Mouse (Mus musculus) forebrain, embryonic 12.5 days (tissue): ENCODE data around the gene Zfp523. TPM values are rescaled to one million over a fixed set of nuclear protein-coding genes. Genes with fewer than 3 reads are reported as not detected.

Experiments used
- ATAC-seq: fragments of 200-750 bp; cut with Nextera tagmentation; 2 replicates; pipeline ENCODE4 v1.8.0; 2017; ENCODE audit warnings: moderate TSS enrichment; ENCODE audit not compliant: low FRiP score
- H3K27ac ChIP-seq: fragments of 300-500 bp; sonication (generic); 2 replicates; pipeline ENCODE4 v1.5.1; 2016; ENCODE audit warnings: mild to moderate bottlenecking
- H3K27me3 ChIP-seq: fragments of 300-500 bp; sonication (generic); 2 replicates; pipeline ENCODE4 v1.6.1; 2016; ENCODE audit warnings: mild to moderate bottlenecking
- H3K36me3 ChIP-seq: fragments of 300-500 bp; sonication (generic); replicated peaks from 2 replicates; pipeline ENCODE4 v1.6.1; 2016; ENCODE audit warnings: mild to moderate bottlenecking
- H3K4me1 ChIP-seq: fragments of 300-500 bp; sonication (generic); 2 replicates; pipeline ENCODE4 v1.6.1; 2016
- H3K4me2 ChIP-seq: fragments of 300-500 bp; sonication (generic); 2 replicates; pipeline ENCODE4 v1.6.1; 2016; ENCODE audit warnings: mild to moderate bottlenecking, moderate library complexity
- H3K4me3 ChIP-seq: fragments of 300-500 bp; sonication (generic); replicated peaks from 2 replicates; pipeline ENCODE4 v1.5.1; 2016; ENCODE audit warnings: mild to moderate bottlenecking
- H3K9ac ChIP-seq: fragments of 300-500 bp; sonication (generic); 2 replicates; pipeline ENCODE4 v1.6.1; 2016; ENCODE audit warnings: mild to moderate bottlenecking
- H3K9me3 ChIP-seq: fragments of 300-500 bp; sonication (generic); 2 replicates; pipeline ENCODE4 v1.6.1; 2016
- WGBS: fragments of 180-500 bp; shearing (Covaris S2); methylation state at CpG from one replicate; pipeline ENCODE4 v1.1.7; 2016; 5-methylcytosine and 5-hydroxymethylcytosine counted together
- polyA plus RNA-seq: library from polyadenylated mRNA; unstranded; fragments of >200 nt; fragmentation: Nextera tagmentation; extraction: Ambion mirVana; gene quantifications from 2 replicates; pipeline ENCODE4 v1.2.1, GENCODE M21; 2016

The Zfp523 gene
- polyA plus RNA-seq, 1 experiment from 2014 or later = 43.6 TPM

DNA sequence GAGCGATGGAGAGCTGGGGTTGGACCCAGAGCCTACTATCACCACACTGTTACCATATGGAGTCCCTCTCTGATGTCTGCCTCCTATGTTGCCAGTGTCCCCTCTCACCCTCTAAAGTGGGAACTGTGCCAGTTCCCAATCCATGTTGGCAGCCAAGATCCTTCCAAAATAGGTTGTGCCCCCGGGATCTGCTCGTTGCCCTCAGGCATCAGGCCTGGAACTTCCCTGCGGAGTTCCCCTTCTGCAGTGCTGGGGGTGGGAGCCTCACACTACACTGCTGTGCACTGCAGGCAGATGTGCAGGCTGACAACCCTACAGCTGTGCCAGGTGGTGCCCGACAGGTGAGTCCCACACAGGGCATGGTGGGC is 75.3 kb downstream of the Zfp523 start:
- WGBS = 90% methylated on average over 5 of the region's 5 CpGs
- peak overlapping the region; percentile 5; the same call in 1 of the 2 replicates for H3K27ac ChIP-seq
- no peaks in the 10 kb centered on the region for H3K36me3 ChIP-seq
- H3K9me3 ChIP-seq = no peaks in the 10 kb centered on the region
- no peak overlapping the region for H3K9ac ChIP-seq
- no peak overlapping the region for H3K4me3 ChIP-seq
- ATAC-seq = no peak
- H3K4me1 ChIP-seq = peaks cover 27% of the 10 kb centered on the region; the same call in 1 of the 2 replicates
- no peak overlapping the region for H3K4me2 ChIP-seq
- H3K27me3 ChIP-seq = no peaks in the 10 kb centered on the region

- Histone ChIP-seq H3K27ac (no peak overlapping the region), H3K9ac (no peak overlapping the region), H3K9me3 (no peaks in the 10 kb centered on the region), H3K4me1 (peaks cover 22% of the 10 kb centered on the region; the same call in 1 of the 2 replicates), H3K27me3 (no peaks in the 10 kb centered on the region), H3K36me3 (no peaks in the 10 kb centered on the region), H3K4me3 (no peak overlapping the region), H3K4me2 (no peak overlapping the region)
- no peak for ATAC-seq
- 88% methylated on average over 7 of the region's 7 CpGs for WGBS
Observed at GRCm38 (mm10) chr17:28253216-28253615, 76.3 kb downstream of the Zfp523 start.

GRCm38 (mm10) chr17:28254804-28255203 is 77.9 kb downstream of the Zfp523 start:
- Histone ChIP-seq H3K9ac (no peak overlapping the region), H3K27me3 (no peaks in the 10 kb centered on the region), H3K36me3 (no peaks in the 10 kb centered on the region), H3K4me1 (peaks cover 16% of the 10 kb centered on the region; the same call in 1 of the 2 replicates), H3K4me3 (no peak overlapping the region), H3K9me3 (no peaks in the 10 kb centered on the region), H3K4me2 (no peak overlapping the region), H3K27ac (peak overlapping the region; percentile 61; the same call in 1 of the 2 replicates)
- 50% methylated on average over 4 of the region's 4 CpGs for WGBS
- ATAC-seq = no peak

Other genes with a start within 250 kb of the Zfp523 start
- gene Tcp11, start 96.5 kb upstream of the Zfp523 start, polyA plus RNA-seq = 1.1 and 1.6 TPM in 2 replicates
- gene Scube3, start 35.0 kb upstream of the Zfp523 start, polyA plus RNA-seq = 6.9 and 7.0 TPM in 2 replicates
- gene Def6, start 30.6 kb downstream of the Zfp523 start, polyA plus RNA-seq = 2.8 and 4.4 TPM in 2 replicates
- 1.4 and 1.6 TPM in 2 replicates for gene Ppard, start 55.6 kb downstream of the Zfp523 start, polyA plus RNA-seq
- gene Fance, start 136.4 kb downstream of the Zfp523 start, polyA plus RNA-seq = 25.9 and 26.0 TPM in 2 replicates
- gene Rpl10a, start 151.3 kb downstream of the Zfp523 start, polyA plus RNA-seq = 370 and 384 TPM in 2 replicates
- gene Tead3, start 173.7 kb downstream of the Zfp523 start, polyA plus RNA-seq = 4.2 and 5.1 TPM in 2 replicates
- 3.5 and 4.0 TPM in 2 replicates for gene Tulp1, start 188.1 kb downstream of the Zfp523 start, polyA plus RNA-seq